Mouse (Mus musculus): ENCODE data around the gene Olfr1185-ps1.
"Not testable (repeated sequence)": the region's sequence is repeated elsewhere in the genome, so short reads cannot be mapped to it uniquely, and the experiment has no call there.

Gene Olfr1185-ps1

GRCm38 (mm10) chr2:88493020-88493419, at the start of gene Olfr1185-ps1:
Gene Olfr1185-ps1 (plus strand): TSS chr2:88493320.
- CTCF ChIA-PET = no interaction called here

- CTCF ChIA-PET = no interaction called here
Measured at GRCm38 (mm10) chr2:88449031-88449430, 44.1 kb upstream of the Olfr1185-ps1 start, which contains the start of gene Gm13757. Gene Gm13757 (minus strand): TSS chr2:88449131.

- CTCF ChIA-PET = not testable (repeated sequence)
Measured at GRCm38 (mm10) chr2:88454567-88454966, 38.6 kb upstream of the Olfr1185-ps1 start, which contains the start of gene Olfr1183. Gene Olfr1183 (plus strand): TSS chr2:88454867.

- CTCF ChIA-PET = no interaction called here
Measured at GRCm38 (mm10) chr2:88483298-88483697, 9.8 kb upstream of the Olfr1185-ps1 start, which contains the start of gene Olfr1184. Gene Olfr1184 (plus strand): TSS chr2:88483598.

GRCm38 (mm10) chr2:88518251-88518650, 25.1 kb downstream of the Olfr1185-ps1 start, which contains the start of gene Olfr1186:
Gene Olfr1186 (plus strand): TSS chr2:88518551.
- CTCF ChIA-PET = no interaction called here

- CTCF ChIA-PET = no interaction called here
Measured at GRCm38 (mm10) chr2:88525720-88526119, 32.6 kb downstream of the Olfr1185-ps1 start.
